Mouse (Mus musculus): ENCODE results near the gene Gm17651.

DNA sequence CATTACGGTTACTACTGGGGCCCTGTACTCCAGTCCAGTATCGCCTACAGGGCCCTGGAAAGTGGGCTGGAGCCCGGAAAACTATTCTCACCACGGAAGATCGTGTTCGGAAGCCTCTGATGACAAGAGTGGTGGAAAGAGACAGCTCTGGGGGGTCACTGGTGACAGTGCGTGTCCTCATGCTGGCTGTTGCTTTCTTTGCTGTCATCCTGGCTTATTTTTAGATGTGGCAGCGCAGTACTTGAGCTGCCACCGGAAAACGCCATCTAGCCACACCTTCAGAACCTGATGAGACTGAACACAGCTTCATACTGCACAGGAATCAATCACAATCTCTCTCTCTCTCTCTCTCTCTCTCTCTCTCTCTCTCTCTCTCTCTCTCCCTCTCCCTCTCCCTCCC is 22.9 kb downstream of the Gm17651 start:
- TF ChIP-seq CTCF (IDR thresholded peaks at IDR 0.05; ENCODE audit: low read depth) (no peak), EP300 (IDR thresholded peaks at IDR 0.05; ENCODE audit: low read depth) (no peak)
